Mouse (Mus musculus): Measurements from ENCODE around the gene Lrrc4c. TPM values are rescaled to one million over a fixed set of nuclear protein-coding genes. Genes with fewer than 3 reads are reported as not detected.

The Lrrc4c gene
- total RNA-seq, 1 experiment = 0.09 TPM

- H3K36me3 ChIP-seq (ENCODE audit: control insufficient read depth, insufficient read depth, low read length, poor library complexity, severe bottlenecking) = no peaks in the 10 kb centered on the region
- no peak overlapping the region for H3K9ac ChIP-seq (ENCODE audit: insufficient read depth, low read depth, low read length, poor library complexity, severe bottlenecking)
- TF ChIP-seq HCFC1 (IDR thresholded peaks at IDR 0.05; ENCODE audit: borderline replicate concordance, insufficient read depth, low read length) (no peak), ZNF384 (IDR thresholded peaks at IDR 0.05; ENCODE audit: low read depth, low read length) (no peak), ZC3H11A (IDR thresholded peaks at IDR 0.05; ENCODE audit: borderline replicate concordance, low read depth, low read length) (no peak), CHD2 (IDR thresholded peaks at IDR 0.05; ENCODE audit: low read depth, low read length) (no peak)
- no peak overlapping the region for H3K27ac ChIP-seq (ENCODE audit: insufficient read depth, low read depth, low read length, poor library complexity, severe bottlenecking)
- H3K4me3 ChIP-seq (ENCODE audit: insufficient read depth in 1 of 2, low read depth in 1 of 2, low read length in 2 of 2, poor library complexity in 1 of 2, severe bottlenecking in 1 of 2) = no peak overlapping the region
- H3K4me1 ChIP-seq (ENCODE audit: control insufficient read depth in 2 of 2, insufficient read depth in 2 of 2, low read length in 2 of 2, poor library complexity in 1 of 2) = no peaks in the 10 kb centered on the region
- in situ Hi-C loops (cut with MboI; ENCODE audit: low sequenced_read_pairs in 2 of 2, unreplicated experiment in 2 of 2) = no loop called here
- DNase-seq (ENCODE audit: low read depth, low spot score) = no peak
- H3K9me3 ChIP-seq (ENCODE audit: control insufficient read depth, insufficient read depth, low read depth, low read length) = no peaks in the 10 kb centered on the region
Observed at GRCm38 (mm10) chr2:97080156-97080555, 762.2 kb downstream of the Lrrc4c start.

GRCm38 (mm10) chr2:97097965-97098364, 780.0 kb downstream of the Lrrc4c start:
- Histone ChIP-seq H3K9me3 (ENCODE audit: control insufficient read depth, insufficient read depth, low read depth, low read length) (no peaks in the 10 kb centered on the region), H3K36me3 (ENCODE audit: control insufficient read depth, insufficient read depth, low read length, poor library complexity, severe bottlenecking) (no peaks in the 10 kb centered on the region), H3K4me1 (ENCODE audit: control insufficient read depth in 2 of 2, insufficient read depth in 2 of 2, low read length in 2 of 2, poor library complexity in 1 of 2) (no peaks in the 10 kb centered on the region), H3K4me3 (ENCODE audit: insufficient read depth in 1 of 2, low read depth in 1 of 2, low read length in 2 of 2, poor library complexity in 1 of 2, severe bottlenecking in 1 of 2) (no peak overlapping the region), H3K9ac (ENCODE audit: insufficient read depth, low read depth, low read length, poor library complexity, severe bottlenecking) (no peak overlapping the region), H3K27ac (ENCODE audit: insufficient read depth, low read depth, low read length, poor library complexity, severe bottlenecking) (no peak overlapping the region)
- no peak for DNase-seq (ENCODE audit: low read depth, low spot score)
- in situ Hi-C loops (cut with MboI; ENCODE audit: low sequenced_read_pairs in 2 of 2, unreplicated experiment in 2 of 2) = no loop called here
- TF ChIP-seq MAFK (IDR thresholded peaks at IDR 0.05; ENCODE audit: insufficient read depth, low read depth, low read length) = no peak
- TF ChIP-seq CHD2 (IDR thresholded peaks at IDR 0.05; ENCODE audit: low read depth, low read length) = no peak
- no peak for TF ChIP-seq ZNF384 (IDR thresholded peaks at IDR 0.05; ENCODE audit: low read depth, low read length)
- TF ChIP-seq HCFC1 (IDR thresholded peaks at IDR 0.05; ENCODE audit: borderline replicate concordance, insufficient read depth, low read length) = no peak
- TF ChIP-seq ZC3H11A (IDR thresholded peaks at IDR 0.05; ENCODE audit: borderline replicate concordance, low read depth, low read length) = no peak

- Histone ChIP-seq H3K27ac (ENCODE audit: insufficient read depth, low read depth, low read length, poor library complexity, severe bottlenecking) (no peak overlapping the region), H3K9me3 (ENCODE audit: control insufficient read depth, insufficient read depth, low read depth, low read length) (no peaks in the 10 kb centered on the region), H3K4me1 (ENCODE audit: control insufficient read depth in 2 of 2, insufficient read depth in 2 of 2, low read length in 2 of 2, poor library complexity in 1 of 2) (no peaks in the 10 kb centered on the region), H3K9ac (ENCODE audit: insufficient read depth, low read depth, low read length, poor library complexity, severe bottlenecking) (no peak overlapping the region), H3K4me3 (ENCODE audit: insufficient read depth in 1 of 2, low read depth in 1 of 2, low read length in 2 of 2, poor library complexity in 1 of 2, severe bottlenecking in 1 of 2) (no peak overlapping the region), H3K36me3 (ENCODE audit: control insufficient read depth, insufficient read depth, low read length, poor library complexity, severe bottlenecking) (no peaks in the 10 kb centered on the region)
- in situ Hi-C loops (cut with MboI; ENCODE audit: low sequenced_read_pairs in 2 of 2, unreplicated experiment in 2 of 2) = no loop called here
- no peak for TF ChIP-seq ZC3H11A (IDR thresholded peaks at IDR 0.05; ENCODE audit: borderline replicate concordance, low read depth, low read length)
- no peak for TF ChIP-seq HCFC1 (IDR thresholded peaks at IDR 0.05; ENCODE audit: borderline replicate concordance, insufficient read depth, low read length)
- TF ChIP-seq ZNF384 (IDR thresholded peaks at IDR 0.05; ENCODE audit: low read depth, low read length) = no peak
- no peak for TF ChIP-seq MAFK (IDR thresholded peaks at IDR 0.05; ENCODE audit: insufficient read depth, low read depth, low read length)
- no peak for TF ChIP-seq CHD2 (IDR thresholded peaks at IDR 0.05; ENCODE audit: low read depth, low read length)
- DNase-seq (ENCODE audit: low read depth, low spot score) = no peak
Observed at GRCm38 (mm10) chr2:97103398-97104162, 785.6 kb downstream of the Lrrc4c start.

GRCm38 (mm10) chr2:97124246-97124645, 806.3 kb downstream of the Lrrc4c start:
- Histone ChIP-seq H3K27ac (ENCODE audit: insufficient read depth, low read depth, low read length, poor library complexity, severe bottlenecking) (no peak overlapping the region), H3K4me1 (ENCODE audit: control insufficient read depth in 2 of 2, insufficient read depth in 2 of 2, low read length in 2 of 2, poor library complexity in 1 of 2) (no peaks in the 10 kb centered on the region), H3K9ac (ENCODE audit: insufficient read depth, low read depth, low read length, poor library complexity, severe bottlenecking) (no peak overlapping the region), H3K36me3 (ENCODE audit: control insufficient read depth, insufficient read depth, low read length, poor library complexity, severe bottlenecking) (no peaks in the 10 kb centered on the region), H3K9me3 (ENCODE audit: control insufficient read depth, insufficient read depth, low read depth, low read length) (no peaks in the 10 kb centered on the region), H3K4me3 (ENCODE audit: insufficient read depth in 1 of 2, low read depth in 1 of 2, low read length in 2 of 2, poor library complexity in 1 of 2, severe bottlenecking in 1 of 2) (no peak overlapping the region)
- TF ChIP-seq MAFK (IDR thresholded peaks at IDR 0.05; ENCODE audit: insufficient read depth, low read depth, low read length) (no peak), ZNF384 (IDR thresholded peaks at IDR 0.05; ENCODE audit: low read depth, low read length) (no peak), CHD2 (IDR thresholded peaks at IDR 0.05; ENCODE audit: low read depth, low read length) (no peak), HCFC1 (IDR thresholded peaks at IDR 0.05; ENCODE audit: borderline replicate concordance, insufficient read depth, low read length) (no peak), ZC3H11A (IDR thresholded peaks at IDR 0.05; ENCODE audit: borderline replicate concordance, low read depth, low read length) (no peak)
- in situ Hi-C loops (cut with MboI; ENCODE audit: low sequenced_read_pairs in 2 of 2, unreplicated experiment in 2 of 2) = no loop called here
- no peak for DNase-seq (ENCODE audit: low read depth, low spot score)

Measured in ES-E14 (cell line).